Mouse (Mus musculus): ENCODE results near the gene Med25. TPM values are rescaled to one million over a fixed set of nuclear protein-coding genes. Genes with fewer than 3 reads are reported as not detected.
A peak's percentile ranks its signal among the peaks of the same experiment; 100 is the strongest.

Med25 gene
- total and polyA plus RNA-seq, 3 experiments: 70.0 to 121 (median 85.8) TPM

GRCm38 (mm10) chr7:44864595-44865542, 27.6 kb downstream of the Med25 start:
- WGBS: 65% methylated on average over 24 of the region's 24 CpGs
- DNase-seq: no peak
- no peaks in the 10 kb centered on the region; the same call in 1 of the 2 replicates for H3K36me3 ChIP-seq (ENCODE audit: control insufficient read depth, insufficient read depth, low read length)
- no peaks in the 10 kb centered on the region; the same call in 1 of the 2 replicates for H3K79me2 ChIP-seq (replicated peaks; ENCODE audit: control insufficient read depth, insufficient read depth, low read length)
- H3K4me3 ChIP-seq: no peak overlapping the region
- intact Hi-C loops (cut with DNase I): no loop called here
- TF ChIP-seq POLR2A (IDR thresholded peaks at IDR 0.05; ENCODE audit: insufficient read depth, low read depth, low read length) (no peak), CTCF (IDR thresholded peaks at IDR 0.05) (no peak), EP300 (IDR thresholded peaks at IDR 0.05; ENCODE audit: insufficient read depth, low read depth, low read length) (no peak)
- H3K27ac ChIP-seq: peak overlapping the region; percentile 72
- peak overlapping the region; percentile 9; the same call in 1 of the 2 replicates for H3K9ac ChIP-seq (ENCODE audit: low read depth, low read length)
- no peaks in the 10 kb centered on the region for H3K27me3 ChIP-seq (ENCODE audit: control insufficient read depth, insufficient read depth, low read length)
- peaks cover 30% of the 10 kb centered on the region for H3K4me1 ChIP-seq (ENCODE audit: control insufficient read depth, insufficient read depth, low read length)

GRCm38 (mm10) chr7:44863982-44864494, 28.5 kb downstream of the Med25 start:
- no peak overlapping the region for H3K9ac ChIP-seq (ENCODE audit: low read depth, low read length)
- no peak for TF ChIP-seq POLR2A (IDR thresholded peaks at IDR 0.05; ENCODE audit: insufficient read depth, low read depth, low read length)
- no peak for TF ChIP-seq EP300 (IDR thresholded peaks at IDR 0.05; ENCODE audit: insufficient read depth, low read depth, low read length)
- TF ChIP-seq CTCF (IDR thresholded peaks at IDR 0.05): no peak
- DNase-seq: no peak
- H3K27ac ChIP-seq: no peak overlapping the region
- no peaks in the 10 kb centered on the region; the same call in 1 of the 2 replicates for H3K36me3 ChIP-seq (ENCODE audit: control insufficient read depth, insufficient read depth, low read length)
- no peaks in the 10 kb centered on the region for H3K27me3 ChIP-seq (ENCODE audit: control insufficient read depth, insufficient read depth, low read length)
- intact Hi-C loops (cut with DNase I): no loop called here
- no peaks in the 10 kb centered on the region; the same call in 1 of the 2 replicates for H3K79me2 ChIP-seq (replicated peaks; ENCODE audit: control insufficient read depth, insufficient read depth, low read length)
- WGBS: 79% methylated on average over 11 of the region's 11 CpGs
- no peak overlapping the region for H3K4me3 ChIP-seq
- peaks cover 30% of the 10 kb centered on the region for H3K4me1 ChIP-seq (ENCODE audit: control insufficient read depth, insufficient read depth, low read length)

GRCm38 (mm10) chr7:44863210-44863609, 29.3 kb downstream of the Med25 start:
- Histone ChIP-seq H3K4me1 (ENCODE audit: control insufficient read depth, insufficient read depth, low read length) (peaks cover 27% of the 10 kb centered on the region), H3K36me3 (ENCODE audit: control insufficient read depth, insufficient read depth, low read length) (no peaks in the 10 kb centered on the region; the same call in 1 of the 2 replicates)

GRCm38 (mm10) chr7:44862434-44862833, 30.1 kb downstream of the Med25 start:
- no peak overlapping the region for H3K27ac ChIP-seq
- no peaks in the 10 kb centered on the region for H3K36me3 ChIP-seq (ENCODE audit: control insufficient read depth, insufficient read depth, low read length)
- H3K79me2 ChIP-seq (replicated peaks; ENCODE audit: control insufficient read depth, insufficient read depth, low read length): no peaks in the 10 kb centered on the region; the same call in 1 of the 2 replicates
- no peak overlapping the region for H3K9ac ChIP-seq (ENCODE audit: low read depth, low read length)
- TF ChIP-seq CTCF (IDR thresholded peaks at IDR 0.05) (no peak), POLR2A (IDR thresholded peaks at IDR 0.05; ENCODE audit: insufficient read depth, low read depth, low read length) (no peak), EP300 (IDR thresholded peaks at IDR 0.05; ENCODE audit: insufficient read depth, low read depth, low read length) (no peak)
- no peaks in the 10 kb centered on the region for H3K27me3 ChIP-seq (ENCODE audit: control insufficient read depth, insufficient read depth, low read length)
- no peak for DNase-seq
- no peak overlapping the region for H3K4me3 ChIP-seq
- 55% methylated on average over 8 of the region's 8 CpGs for WGBS
- H3K4me1 ChIP-seq (ENCODE audit: control insufficient read depth, insufficient read depth, low read length): peaks cover 23% of the 10 kb centered on the region
- intact Hi-C loops (cut with DNase I): no loop called here

More at GRCm38 (mm10) chr7:44863210-44863609, 29.3 kb downstream of the Med25 start:
- Histone ChIP-seq H3K79me2 (replicated peaks; ENCODE audit: control insufficient read depth, insufficient read depth, low read length) (no peaks in the 10 kb centered on the region; the same call in 1 of the 2 replicates), H3K27me3 (ENCODE audit: control insufficient read depth, insufficient read depth, low read length) (no peaks in the 10 kb centered on the region), H3K9ac (ENCODE audit: low read depth, low read length) (no peak overlapping the region), H3K27ac (no peak overlapping the region), H3K4me3 (no peak overlapping the region)
- no peak for DNase-seq
- WGBS: 85% methylated on average over 14 of the region's 14 CpGs
- intact Hi-C loops (cut with DNase I): no loop called here
- no peak for TF ChIP-seq EP300 (IDR thresholded peaks at IDR 0.05; ENCODE audit: insufficient read depth, low read depth, low read length)
- TF ChIP-seq CTCF (IDR thresholded peaks at IDR 0.05): no peak
- no peak for TF ChIP-seq POLR2A (IDR thresholded peaks at IDR 0.05; ENCODE audit: insufficient read depth, low read depth, low read length)

GRCm38 (mm10) chr7:44861429-44861816, 31.1 kb downstream of the Med25 start:
- DNase-seq: no peak
- no peaks in the 10 kb centered on the region; the same call in 1 of the 2 replicates for H3K79me2 ChIP-seq (replicated peaks; ENCODE audit: control insufficient read depth, insufficient read depth, low read length)
- intact Hi-C loops (cut with DNase I): no loop called here
- no peaks in the 10 kb centered on the region for H3K36me3 ChIP-seq (ENCODE audit: control insufficient read depth, insufficient read depth, low read length)
- H3K27ac ChIP-seq: no peak overlapping the region
- WGBS: 81% methylated on average over 14 of the region's 14 CpGs
- H3K9ac ChIP-seq (ENCODE audit: low read depth, low read length): no peak overlapping the region
- TF ChIP-seq CTCF (IDR thresholded peaks at IDR 0.05): no peak
- TF ChIP-seq EP300 (IDR thresholded peaks at IDR 0.05; ENCODE audit: insufficient read depth, low read depth, low read length): no peak
- no peak for TF ChIP-seq POLR2A (IDR thresholded peaks at IDR 0.05; ENCODE audit: insufficient read depth, low read depth, low read length)
- no peak overlapping the region for H3K4me3 ChIP-seq
- peaks cover 18% of the 10 kb centered on the region for H3K4me1 ChIP-seq (ENCODE audit: control insufficient read depth, insufficient read depth, low read length)
- no peaks in the 10 kb centered on the region for H3K27me3 ChIP-seq (ENCODE audit: control insufficient read depth, insufficient read depth, low read length)

Measured in heart, adult 2 months (tissue).